Mouse (Mus musculus): ENCODE measurements around the gene Hcls1. TPM values are rescaled to one million over a fixed set of nuclear protein-coding genes. Genes with fewer than 3 reads are reported as not detected.

Hcls1 gene
- polyA plus RNA-seq, 1 experiment from 2014 or later = 2.5 TPM

DNA sequence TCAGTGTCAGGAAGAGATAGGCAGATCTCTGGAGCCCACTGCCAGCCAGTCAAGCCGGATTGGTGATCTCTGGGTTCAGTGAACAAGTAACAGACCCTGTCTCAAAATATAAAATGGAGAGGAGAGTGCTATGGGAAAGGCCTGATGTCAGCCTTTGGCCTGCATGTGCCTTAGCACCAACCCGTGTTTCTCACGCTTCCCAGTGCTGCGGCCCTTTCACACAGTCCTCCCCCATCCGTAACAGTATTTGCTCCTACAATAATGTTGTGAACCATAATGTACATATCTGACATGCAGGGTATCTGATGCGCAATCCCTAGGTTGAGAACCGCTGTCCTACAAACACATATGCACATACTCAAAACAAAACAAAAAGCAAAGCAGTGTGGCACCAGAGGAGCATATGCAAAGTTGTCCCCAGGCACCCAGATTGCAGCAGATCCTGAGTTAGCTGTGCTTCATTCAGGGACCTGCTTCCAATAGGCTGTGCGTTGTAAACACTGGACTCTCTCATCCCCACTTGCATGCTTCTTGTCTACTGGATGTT lies 13.6 kb upstream of the Hcls1 start:
- H3K36me3 ChIP-seq = peaks cover 66% of the 10 kb centered on the region
- H3K4me1 ChIP-seq = no peaks in the 10 kb centered on the region
- DNase-seq (ENCODE audit: low spot score) = no peak
- no peak overlapping the region for H3K27ac ChIP-seq (replicated peaks)
- WGBS = 92% methylated on average over 8 of the region's 8 CpGs
- H3K4me3 ChIP-seq = no peak overlapping the region
- H3K9me3 ChIP-seq (replicated peaks) = no peaks in the 10 kb centered on the region
- no peaks in the 10 kb centered on the region for H3K27me3 ChIP-seq (ENCODE audit: low read depth, poor library complexity, severe bottlenecking)

DNA sequence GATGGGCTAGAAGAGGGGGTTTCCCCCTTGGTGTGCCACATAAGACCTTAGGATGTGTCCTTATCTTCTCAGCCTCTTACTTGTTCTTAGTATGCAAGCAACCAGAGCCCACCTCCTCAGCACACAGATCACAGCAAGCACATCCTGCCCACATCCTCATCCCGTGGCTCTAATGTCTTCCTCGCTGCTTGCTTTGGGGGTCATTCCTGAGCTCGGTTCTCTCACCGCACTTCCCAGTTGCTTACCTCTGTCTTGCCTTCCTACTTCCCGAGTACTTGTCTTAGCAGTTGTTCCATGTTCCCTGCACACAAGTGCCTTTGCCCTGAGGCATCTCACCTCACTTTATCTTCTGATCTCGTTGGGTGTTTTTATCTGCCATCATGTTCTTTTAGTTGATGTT lies 12.8 kb upstream of the Hcls1 start:
- no peak for DNase-seq (ENCODE audit: low spot score)
- H3K36me3 ChIP-seq = peaks cover 67% of the 10 kb centered on the region

DNA sequence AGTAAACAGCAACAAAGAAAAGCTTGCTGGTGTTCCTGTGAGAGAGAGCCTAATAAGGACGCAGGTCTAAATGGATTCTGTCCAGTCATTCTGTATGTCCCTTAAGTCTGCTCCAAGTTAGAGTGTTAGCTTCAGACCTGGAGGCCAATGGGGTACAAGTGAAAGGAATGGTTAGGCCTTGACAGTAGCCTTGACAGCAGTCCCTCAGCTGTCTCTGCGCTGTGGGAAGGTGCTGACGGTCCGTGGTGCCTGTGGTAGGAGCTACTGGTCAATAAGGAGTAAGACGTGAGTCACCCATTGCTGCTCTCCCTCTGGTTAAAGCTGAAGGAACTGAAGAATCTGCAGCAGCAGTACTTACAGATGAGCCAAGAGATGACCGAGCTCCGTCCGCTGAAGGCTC lies 10.5 kb upstream of the Hcls1 start:
- Histone ChIP-seq H3K4me1 (no peaks in the 10 kb centered on the region), H3K27me3 (ENCODE audit: low read depth, poor library complexity, severe bottlenecking) (no peaks in the 10 kb centered on the region), H3K27ac (replicated peaks) (no peak overlapping the region)

More for the DNA sequence above, 12.8 kb upstream of the Hcls1 start:
- H3K27ac ChIP-seq (replicated peaks) = no peak overlapping the region
- no peaks in the 10 kb centered on the region for H3K27me3 ChIP-seq (ENCODE audit: low read depth, poor library complexity, severe bottlenecking)
- 93% methylated on average over 6 of the region's 6 CpGs for WGBS
- no peaks in the 10 kb centered on the region for H3K9me3 ChIP-seq (replicated peaks)
- H3K4me1 ChIP-seq = no peaks in the 10 kb centered on the region
- H3K4me3 ChIP-seq = no peak overlapping the region

DNA sequence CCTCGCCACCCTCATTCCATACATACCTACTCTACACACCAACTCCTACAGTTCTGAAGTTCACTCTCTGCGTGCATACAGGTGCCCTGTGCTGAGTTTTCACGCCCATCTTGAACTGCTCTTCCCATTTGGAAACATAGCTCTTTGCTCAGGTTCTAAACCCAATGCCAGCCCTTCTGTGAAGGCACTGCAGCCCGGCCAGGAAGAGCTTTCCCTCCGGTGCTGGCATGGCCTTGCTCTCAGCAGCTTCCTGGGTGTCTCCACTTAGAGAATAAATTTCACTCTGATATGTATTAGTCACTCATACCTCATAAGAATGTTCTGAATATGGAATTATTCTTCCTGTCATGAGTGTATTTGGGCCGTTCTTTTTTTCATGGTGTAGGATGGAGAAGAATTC lies 9.4 kb upstream of the Hcls1 start:
- no peak for DNase-seq (ENCODE audit: low spot score)
- 92% methylated on average over 6 of the region's 6 CpGs for WGBS
- Histone ChIP-seq H3K36me3 (peaks cover 68% of the 10 kb centered on the region), H3K9me3 (replicated peaks) (no peaks in the 10 kb centered on the region), H3K4me1 (no peaks in the 10 kb centered on the region), H3K27ac (replicated peaks) (no peak overlapping the region), H3K27me3 (ENCODE audit: low read depth, poor library complexity, severe bottlenecking) (no peaks in the 10 kb centered on the region), H3K4me3 (no peak overlapping the region)

More for the DNA sequence above, 10.5 kb upstream of the Hcls1 start:
- H3K36me3 ChIP-seq = peaks cover 68% of the 10 kb centered on the region
- H3K9me3 ChIP-seq (replicated peaks) = no peaks in the 10 kb centered on the region
- DNase-seq (ENCODE audit: low spot score) = no peak
- no peak overlapping the region for H3K4me3 ChIP-seq
- 94% methylated on average over 8 of the region's 8 CpGs for WGBS

DNA sequence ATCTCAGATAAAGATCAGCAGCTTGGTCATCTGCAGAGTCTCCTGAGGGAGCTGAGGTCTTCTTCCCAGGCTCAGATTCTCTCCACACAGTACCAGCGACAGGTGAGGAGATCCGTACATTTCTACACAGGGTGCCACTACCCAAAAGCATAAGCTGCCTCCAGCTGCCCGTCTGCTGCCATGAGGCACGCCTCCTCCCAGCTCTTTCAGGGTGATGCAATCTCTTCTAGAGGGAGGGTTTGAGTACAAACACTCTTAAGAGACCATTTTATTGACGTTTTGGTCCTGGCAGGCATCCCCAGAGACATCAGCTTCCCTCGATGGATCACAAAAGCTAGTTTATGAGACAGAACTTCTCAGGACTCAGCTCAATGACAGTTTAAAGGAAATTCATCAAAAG lies 9.0 kb upstream of the Hcls1 start:
- WGBS = 85% methylated on average over 6 of the region's 6 CpGs

DNA sequence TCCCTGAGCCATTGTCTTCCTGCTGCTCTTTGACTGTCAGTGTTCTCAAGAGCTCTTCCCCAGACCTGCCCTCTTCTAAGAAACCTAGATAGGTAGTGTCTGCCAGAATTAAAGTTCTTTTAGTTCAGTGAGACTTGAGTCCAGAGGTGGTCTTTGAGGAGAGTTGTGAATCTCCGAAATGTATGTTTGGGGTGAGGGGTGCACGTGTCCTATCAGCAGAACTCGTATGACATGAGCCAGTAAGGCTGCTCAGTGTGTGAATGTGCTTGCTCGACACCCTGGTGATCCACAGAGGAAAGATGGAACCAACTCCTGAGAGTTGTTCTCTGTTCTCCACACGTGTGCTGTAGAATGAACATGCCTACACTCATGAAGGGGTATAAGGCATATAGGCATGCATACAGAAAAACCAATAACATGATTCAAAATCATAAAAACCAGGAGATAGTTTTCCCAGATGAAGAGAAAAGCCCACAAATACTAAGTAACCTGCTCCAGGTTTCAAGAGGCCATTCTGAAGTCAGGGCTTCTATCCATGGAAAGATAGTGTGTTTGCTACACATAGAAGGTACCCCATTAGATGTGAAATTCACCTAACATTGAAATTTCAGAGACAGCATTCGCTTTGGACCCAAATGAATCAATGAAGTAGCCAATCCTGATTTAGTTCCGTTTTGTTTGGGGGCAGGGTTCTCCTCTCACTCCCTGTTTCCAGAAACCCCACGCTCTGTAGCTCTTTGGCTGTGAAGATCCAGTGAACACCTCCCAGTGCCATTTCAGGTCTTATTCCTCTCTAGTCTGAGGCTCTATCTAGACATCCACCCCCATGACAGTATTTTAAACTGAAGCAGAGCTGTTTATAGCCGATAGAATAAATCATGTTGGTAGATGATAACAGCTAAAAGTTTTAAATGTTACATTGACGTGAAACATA lies 8.0 kb upstream of the Hcls1 start:
- DNase-seq (ENCODE audit: low spot score) = no peak
- H3K4me1 ChIP-seq = no peaks in the 10 kb centered on the region
- 93% methylated on average over 10 of the region's 10 CpGs for WGBS
- H3K4me3 ChIP-seq = no peak overlapping the region
- no peaks in the 10 kb centered on the region for H3K27me3 ChIP-seq (ENCODE audit: low read depth, poor library complexity, severe bottlenecking)
- H3K9me3 ChIP-seq (replicated peaks) = no peaks in the 10 kb centered on the region
- H3K36me3 ChIP-seq = peaks cover 77% of the 10 kb centered on the region
- no peak overlapping the region for H3K27ac ChIP-seq (replicated peaks)

More for the DNA sequence above, 9.0 kb upstream of the Hcls1 start:
- Histone ChIP-seq H3K27me3 (ENCODE audit: low read depth, poor library complexity, severe bottlenecking) (no peaks in the 10 kb centered on the region), H3K9me3 (replicated peaks) (no peaks in the 10 kb centered on the region), H3K36me3 (peaks cover 68% of the 10 kb centered on the region), H3K4me3 (no peak overlapping the region), H3K4me1 (no peaks in the 10 kb centered on the region), H3K27ac (replicated peaks) (no peak overlapping the region)
- no peak for DNase-seq (ENCODE audit: low spot score)

DNA sequence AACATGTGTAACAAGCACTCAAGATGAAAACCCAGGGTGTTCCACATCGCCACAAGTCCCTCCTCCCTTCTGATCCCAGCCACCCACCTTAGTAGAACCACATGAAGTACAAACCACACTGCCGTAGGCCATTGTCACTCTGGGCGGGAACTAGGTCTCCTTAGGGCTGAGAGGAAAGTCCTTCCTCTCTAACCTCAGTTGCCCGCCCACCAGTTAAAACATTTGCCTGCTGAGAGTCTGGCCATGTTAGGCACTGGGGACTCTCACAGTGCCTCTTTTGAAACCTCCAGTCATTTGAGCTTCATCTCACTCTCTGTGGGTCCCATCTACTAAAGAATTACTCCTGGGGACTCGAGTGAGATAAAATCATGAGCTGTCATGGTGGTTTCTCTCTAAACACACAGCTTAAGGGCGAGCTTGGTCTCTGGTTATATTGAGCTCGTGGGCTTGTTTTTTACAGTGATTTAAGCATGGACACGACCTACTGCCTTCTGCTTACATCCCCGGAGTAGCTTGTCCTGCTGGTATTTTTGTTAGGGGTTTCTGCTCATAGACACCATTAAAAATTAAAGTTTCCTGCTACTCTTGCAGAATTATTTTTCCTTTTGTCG lies 7.2 kb upstream of the Hcls1 start:
- H3K27me3 ChIP-seq (ENCODE audit: low read depth, poor library complexity, severe bottlenecking) = no peaks in the 10 kb centered on the region
- H3K9me3 ChIP-seq (replicated peaks) = no peaks in the 10 kb centered on the region
- H3K27ac ChIP-seq (replicated peaks) = no peak overlapping the region
- WGBS = 92% methylated on average over 10 of the region's 10 CpGs
- H3K4me3 ChIP-seq = no peak overlapping the region
- H3K36me3 ChIP-seq = peaks cover 85% of the 10 kb centered on the region
- H3K4me1 ChIP-seq = no peaks in the 10 kb centered on the region
- no peak for DNase-seq (ENCODE audit: low spot score)

DNA sequence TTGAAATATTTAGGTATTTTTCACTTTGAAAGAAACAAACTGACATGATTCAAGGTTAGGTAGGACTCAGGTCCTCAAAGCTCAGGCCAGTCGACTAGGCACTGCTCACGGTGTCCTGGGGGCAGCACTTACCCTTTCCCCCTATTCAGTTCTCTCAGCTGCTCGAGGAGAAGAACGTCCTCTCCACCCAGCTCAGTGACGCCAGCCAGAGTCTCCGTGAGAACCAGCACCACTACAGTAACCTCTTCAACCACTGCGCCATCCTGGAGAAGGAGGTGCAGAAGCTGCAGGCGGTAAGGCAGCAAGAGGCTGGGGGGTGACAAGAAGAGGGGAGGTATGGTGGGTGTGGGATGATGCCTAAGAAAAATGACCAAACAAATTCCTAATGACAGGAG lies 6.7 kb upstream of the Hcls1 start:
- Histone ChIP-seq H3K36me3 (peaks cover 90% of the 10 kb centered on the region), H3K27ac (replicated peaks) (no peak overlapping the region), H3K4me1 (no peaks in the 10 kb centered on the region), H3K9me3 (replicated peaks) (no peaks in the 10 kb centered on the region), H3K4me3 (no peak overlapping the region), H3K27me3 (ENCODE audit: low read depth, poor library complexity, severe bottlenecking) (no peaks in the 10 kb centered on the region)
- no peak for DNase-seq (ENCODE audit: low spot score)
- WGBS = 93% methylated on average over 8 of the region's 8 CpGs

DNA sequence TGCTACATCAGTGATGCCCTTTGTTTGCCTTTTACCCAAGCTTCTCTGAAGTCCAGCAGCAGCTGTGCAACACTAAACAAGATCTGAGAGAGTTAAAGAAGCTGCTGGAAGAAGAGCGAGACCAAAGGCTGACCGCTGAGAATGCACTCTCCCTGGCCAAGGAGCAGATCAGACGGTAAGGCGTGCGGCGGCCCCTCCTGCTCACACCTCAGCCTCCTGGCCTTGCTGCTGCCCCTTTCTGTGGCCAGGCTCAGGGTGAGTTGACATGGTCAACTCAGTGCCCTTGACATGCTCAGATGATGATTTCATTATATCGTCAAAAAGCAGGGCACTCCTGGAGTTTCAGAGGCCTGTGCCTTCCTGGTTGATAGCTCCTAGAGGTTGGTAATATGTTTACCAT lies 5.6 kb upstream of the Hcls1 start:
- no peaks in the 10 kb centered on the region for H3K27me3 ChIP-seq (ENCODE audit: low read depth, poor library complexity, severe bottlenecking)
- no peak overlapping the region for H3K27ac ChIP-seq (replicated peaks)
- 97% methylated on average over 7 of the region's 7 CpGs for WGBS
- DNase-seq (ENCODE audit: low spot score) = no peak
- H3K4me3 ChIP-seq = no peak overlapping the region
- peaks cover 92% of the 10 kb centered on the region for H3K36me3 ChIP-seq
- H3K9me3 ChIP-seq (replicated peaks) = no peaks in the 10 kb centered on the region
- no peaks in the 10 kb centered on the region for H3K4me1 ChIP-seq

DNA sequence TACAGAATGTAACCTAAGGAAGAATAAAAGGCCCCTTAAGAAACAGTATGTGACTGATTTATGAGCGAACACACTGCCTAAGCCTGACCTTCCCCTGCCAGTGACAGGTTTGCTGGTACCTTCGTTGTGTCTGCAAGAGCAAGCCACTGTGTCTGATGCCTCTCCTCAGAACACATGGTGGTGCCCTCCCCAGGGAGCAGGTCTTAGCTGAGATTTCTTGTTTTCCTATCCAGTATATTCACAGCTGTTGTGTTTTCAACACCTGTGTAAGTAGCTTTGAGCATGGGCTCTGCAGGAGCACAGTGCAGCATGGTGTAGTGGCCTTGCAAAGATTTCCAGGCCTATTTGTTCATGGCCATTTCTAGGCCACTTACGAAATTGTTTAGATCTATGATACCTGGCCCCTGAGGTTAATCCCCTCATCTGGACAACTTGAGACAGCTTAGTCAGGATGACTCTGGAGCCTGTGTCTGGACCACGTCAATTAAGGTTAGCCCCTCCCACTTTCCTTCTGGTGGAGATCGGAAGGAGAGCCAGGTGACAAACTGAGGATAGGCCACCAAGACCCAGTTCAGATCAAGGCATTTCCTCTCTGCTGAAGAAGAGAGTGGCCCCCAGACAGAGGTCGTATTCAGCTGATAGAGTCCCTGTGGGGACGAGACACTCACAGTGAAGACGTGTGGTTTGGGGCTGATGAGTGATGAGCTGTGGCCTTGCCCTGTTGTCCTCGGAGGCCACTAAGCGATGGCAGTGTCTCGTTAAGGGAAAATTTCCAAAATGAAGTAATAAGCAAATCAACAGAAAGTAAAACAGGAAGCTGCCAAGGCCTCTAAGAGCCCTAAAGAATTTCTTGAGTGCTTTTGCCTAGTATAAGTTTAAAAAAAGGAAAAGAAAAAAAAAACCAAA lies 4.3 kb upstream of the Hcls1 start:
- Histone ChIP-seq H3K9me3 (replicated peaks) (no peaks in the 10 kb centered on the region), H3K36me3 (peaks cover 79% of the 10 kb centered on the region), H3K4me1 (no peaks in the 10 kb centered on the region), H3K27me3 (ENCODE audit: low read depth, poor library complexity, severe bottlenecking) (no peaks in the 10 kb centered on the region), H3K4me3 (no peak overlapping the region), H3K27ac (replicated peaks) (no peak overlapping the region)
- 88% methylated on average over 11 of the region's 11 CpGs for WGBS
- no peak for DNase-seq (ENCODE audit: low spot score)

DNA sequence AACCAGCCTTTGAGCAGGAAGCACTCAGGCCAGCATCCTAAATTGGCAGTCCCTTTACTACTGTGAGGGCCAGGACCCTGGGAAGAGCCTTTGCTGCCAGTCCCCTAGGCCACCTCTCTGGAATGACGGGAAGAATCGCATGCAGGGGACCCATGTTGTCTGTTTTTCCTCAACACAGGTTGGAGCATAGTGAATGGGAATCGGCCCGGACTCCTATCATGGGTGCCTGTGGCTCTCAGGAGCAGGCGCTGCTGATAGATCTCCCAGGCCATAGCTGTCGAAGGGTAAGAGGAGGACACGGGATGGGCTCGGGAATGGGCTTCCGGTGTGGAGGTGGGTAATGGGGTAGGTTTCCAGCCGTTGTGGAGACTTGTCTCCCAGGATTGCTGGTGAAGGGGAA lies 3.4 kb upstream of the Hcls1 start:
- Histone ChIP-seq H3K27me3 (ENCODE audit: low read depth, poor library complexity, severe bottlenecking) (no peaks in the 10 kb centered on the region), H3K36me3 (peaks cover 70% of the 10 kb centered on the region), H3K9me3 (replicated peaks) (no peaks in the 10 kb centered on the region), H3K27ac (replicated peaks) (no peak overlapping the region), H3K4me3 (no peak overlapping the region), H3K4me1 (no peaks in the 10 kb centered on the region)
- WGBS = 93% methylated on average over 10 of the region's 10 CpGs
- no peak for DNase-seq (ENCODE audit: low spot score)

DNA sequence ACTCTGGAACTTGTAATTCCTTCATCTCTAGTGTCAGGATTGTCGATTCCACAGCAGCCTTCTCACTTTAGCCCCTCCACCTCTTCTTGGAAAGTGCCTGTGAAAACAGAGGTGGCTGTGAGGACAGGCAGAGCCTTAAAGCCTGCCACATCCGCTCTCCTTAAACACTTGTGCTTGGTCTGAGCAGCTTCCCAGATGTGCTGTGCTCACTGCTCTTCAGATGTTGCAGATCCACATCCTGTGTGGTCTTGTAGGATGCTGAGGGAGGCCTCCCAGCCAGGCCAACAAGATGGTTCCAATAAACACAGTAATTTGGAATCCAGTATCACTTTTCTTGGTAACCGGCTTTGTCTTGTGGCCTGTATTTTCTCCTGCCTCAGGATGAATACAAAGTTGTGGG lies 2.8 kb upstream of the Hcls1 start:
- peaks cover 64% of the 10 kb centered on the region for H3K36me3 ChIP-seq
- H3K27ac ChIP-seq (replicated peaks) = no peak overlapping the region
- WGBS = 83% methylated on average over 3 of the region's 3 CpGs
- DNase-seq (ENCODE audit: low spot score) = no peak
- no peaks in the 10 kb centered on the region for H3K9me3 ChIP-seq (replicated peaks)
- no peaks in the 10 kb centered on the region for H3K27me3 ChIP-seq (ENCODE audit: low read depth, poor library complexity, severe bottlenecking)
- H3K4me3 ChIP-seq = no peak overlapping the region
- H3K4me1 ChIP-seq = no peaks in the 10 kb centered on the region

All from midbrain, embryonic 10.5 days (tissue).